Mouse (Mus musculus) ES-Bruce4 (cell line): ENCODE results near the gene Galnt18. TPM values are rescaled to one million over a fixed set of nuclear protein-coding genes. Genes with fewer than 3 reads are reported as not detected.

Experiments
- H3K27ac ChIP-seq: 2 replicates; pipeline ENCODE4 v1.5.1; 2012; ENCODE audit warnings: low read length, inconsistent platforms; ENCODE audit not compliant: insufficient read depth
- H3K27me3 ChIP-seq: 2 replicates; pipeline ENCODE4 v1.6.1; 2012; ENCODE audit warnings: mild to moderate bottlenecking, low read length, inconsistent platforms; ENCODE audit not compliant: control insufficient read depth, poor library complexity, insufficient read depth, severe bottlenecking
- H3K36me3 ChIP-seq: 2 replicates; pipeline ENCODE4 v1.6.1; 2012; ENCODE audit warnings: inconsistent platforms, mild to moderate bottlenecking, low read length, moderate library complexity; ENCODE audit not compliant: control insufficient read depth, poor library complexity, insufficient read depth, severe bottlenecking
- H3K4me1 ChIP-seq: one replicate; pipeline ENCODE4 v1.8.1; 2011; ENCODE audit warnings: low read length; ENCODE audit not compliant: control insufficient read depth, insufficient read depth
- H3K4me3 ChIP-seq: 2 replicates; pipeline ENCODE4 v1.5.1; 2011; ENCODE audit warnings: low read depth, mild to moderate bottlenecking, low read length
- H3K9ac ChIP-seq: 2 replicates; pipeline ENCODE4 v1.6.1; 2012; ENCODE audit warnings: low read depth, mild to moderate bottlenecking, inconsistent platforms; ENCODE audit not compliant: poor library complexity, severe bottlenecking
- H3K9me3 ChIP-seq: replicated peaks from 2 replicates; pipeline ENCODE4 v1.6.1; 2012; ENCODE audit warnings: mild to moderate bottlenecking, low read length, inconsistent platforms; ENCODE audit not compliant: control insufficient read depth, poor library complexity, insufficient read depth, severe bottlenecking
- CTCF ChIP-seq: IDR thresholded peaks from one replicate; pipeline ENCODE4 v1.8.1; 2011; ENCODE audit warnings: low read depth, low read length
- EP300 ChIP-seq: IDR thresholded peaks from 2 replicates; pipeline ENCODE4 v1.6.1; 2011; ENCODE audit warnings: low read depth, low read length; ENCODE audit not compliant: insufficient read depth
- POLR2A ChIP-seq: IDR thresholded peaks from one replicate; pipeline ENCODE4 v1.8.1; 2011; ENCODE audit warnings: low read length; ENCODE audit not compliant: insufficient read depth
- polyA plus RNA-seq: library from polyadenylated mRNA; stranded (reverse); fragments of >200 nt; gene quantifications from 2 replicates; pipeline ENCODE4 v1.2.4, GENCODE M21; 2011; ENCODE audit warnings: low read depth; ENCODE audit not compliant: missing spikeins, insufficient read depth, insufficient read length

Galnt18 gene
- polyA plus RNA-seq, 1 experiment: 2.6 TPM

- Histone ChIP-seq H3K9ac (no peak overlapping the region), H3K9me3 (no peaks in the 10 kb centered on the region), H3K4me1 (no peaks in the 10 kb centered on the region), H3K36me3 (no peaks in the 10 kb centered on the region), H3K4me3 (no peak overlapping the region), H3K27me3 (no peaks in the 10 kb centered on the region), H3K27ac (no peak overlapping the region)
- TF ChIP-seq POLR2A (no peak), CTCF (no peak), EP300 (no peak)
Observed at GRCm38 (mm10) chr7:111483321-111483720, 296.5 kb downstream of the Galnt18 start.

DNA sequence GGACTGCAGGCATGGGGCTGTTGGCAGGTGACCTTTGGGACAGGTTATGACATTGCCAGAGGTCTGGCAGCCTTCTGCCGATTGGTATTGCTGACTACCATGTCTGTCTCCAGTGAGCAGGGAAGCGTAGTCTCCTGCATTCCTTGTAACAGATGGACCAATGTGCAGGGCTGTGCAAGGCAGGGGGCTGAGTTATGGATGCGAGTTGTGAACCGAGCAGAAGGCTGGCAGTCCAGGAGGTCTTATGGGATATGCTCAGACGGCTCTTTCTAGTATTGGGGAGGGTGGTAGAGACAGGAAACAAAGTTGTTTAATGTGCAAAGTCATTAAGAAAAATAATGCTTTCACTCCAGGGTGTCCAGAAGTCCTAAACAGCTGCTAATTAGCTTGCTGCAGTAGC, 312.1 kb downstream of the Galnt18 start:
- Histone ChIP-seq H3K4me3 (no peak overlapping the region), H3K9me3 (no peaks in the 10 kb centered on the region), H3K9ac (no peak overlapping the region), H3K4me1 (no peaks in the 10 kb centered on the region), H3K27ac (no peak overlapping the region), H3K36me3 (no peaks in the 10 kb centered on the region), H3K27me3 (no peaks in the 10 kb centered on the region)
- no peak for TF ChIP-seq EP300
- no peak for TF ChIP-seq CTCF
- TF ChIP-seq POLR2A: no peak

DNA sequence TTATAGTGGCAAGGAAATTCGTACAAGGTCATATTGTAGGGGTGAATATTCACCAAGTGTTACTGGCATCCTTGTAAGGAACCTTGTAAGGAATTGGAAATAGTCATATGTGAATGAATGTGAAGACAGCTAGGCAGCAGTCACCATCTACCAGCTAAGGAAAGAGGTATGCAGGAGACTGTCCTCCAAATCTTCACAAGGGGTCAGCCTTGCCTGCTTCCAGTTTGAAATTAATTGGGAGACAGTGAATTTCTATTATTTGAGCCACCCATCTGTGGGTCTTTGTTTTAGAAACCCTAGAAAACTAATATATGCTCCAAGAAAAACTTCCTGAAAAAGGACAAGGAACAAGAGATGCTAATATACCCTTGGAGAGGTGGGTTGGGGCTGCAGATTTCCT, 313.1 kb downstream of the Galnt18 start:
- H3K4me3 ChIP-seq: no peak overlapping the region
- no peak for TF ChIP-seq POLR2A
- no peak for TF ChIP-seq CTCF
- TF ChIP-seq EP300: no peak
- no peak overlapping the region for H3K27ac ChIP-seq
- H3K27me3 ChIP-seq: no peaks in the 10 kb centered on the region
- no peaks in the 10 kb centered on the region for H3K9me3 ChIP-seq
- H3K36me3 ChIP-seq: no peaks in the 10 kb centered on the region
- no peaks in the 10 kb centered on the region for H3K4me1 ChIP-seq
- no peak overlapping the region for H3K9ac ChIP-seq

DNA sequence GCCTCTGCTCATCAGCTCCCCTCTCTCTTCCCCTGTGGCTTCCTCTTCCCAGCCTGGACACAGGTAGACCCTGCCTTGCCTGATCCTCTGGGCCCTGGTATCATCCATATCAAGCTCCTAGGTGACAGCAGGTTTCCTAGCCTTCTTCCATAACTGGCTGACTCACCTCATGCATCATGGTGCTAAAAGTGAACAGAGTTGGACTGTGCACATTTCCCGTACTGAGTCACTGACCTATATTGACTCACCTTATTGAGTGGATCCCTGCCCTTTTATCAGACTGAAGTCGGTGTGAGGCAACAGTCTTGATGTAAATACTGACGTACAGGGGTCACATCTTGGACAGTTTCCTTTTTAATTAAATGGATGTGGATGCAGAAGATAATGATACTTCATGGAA, 313.7 kb downstream of the Galnt18 start:
- H3K4me3 ChIP-seq: no peak overlapping the region
- no peaks in the 10 kb centered on the region for H3K36me3 ChIP-seq
- no peak overlapping the region for H3K27ac ChIP-seq
- no peaks in the 10 kb centered on the region for H3K27me3 ChIP-seq
- no peaks in the 10 kb centered on the region for H3K4me1 ChIP-seq
- H3K9ac ChIP-seq: no peak overlapping the region
- H3K9me3 ChIP-seq: no peaks in the 10 kb centered on the region
- no peak for TF ChIP-seq CTCF

- no peak overlapping the region for H3K9ac ChIP-seq
- no peaks in the 10 kb centered on the region for H3K9me3 ChIP-seq
- no peak overlapping the region for H3K27ac ChIP-seq
- H3K4me3 ChIP-seq: no peak overlapping the region
- no peaks in the 10 kb centered on the region for H3K36me3 ChIP-seq
- H3K27me3 ChIP-seq: no peaks in the 10 kb centered on the region
- H3K4me1 ChIP-seq: no peaks in the 10 kb centered on the region
- TF ChIP-seq POLR2A (no peak), EP300 (no peak), CTCF (no peak)
Observed at GRCm38 (mm10) chr7:111459716-111460115, 320.1 kb downstream of the Galnt18 start.

DNA sequence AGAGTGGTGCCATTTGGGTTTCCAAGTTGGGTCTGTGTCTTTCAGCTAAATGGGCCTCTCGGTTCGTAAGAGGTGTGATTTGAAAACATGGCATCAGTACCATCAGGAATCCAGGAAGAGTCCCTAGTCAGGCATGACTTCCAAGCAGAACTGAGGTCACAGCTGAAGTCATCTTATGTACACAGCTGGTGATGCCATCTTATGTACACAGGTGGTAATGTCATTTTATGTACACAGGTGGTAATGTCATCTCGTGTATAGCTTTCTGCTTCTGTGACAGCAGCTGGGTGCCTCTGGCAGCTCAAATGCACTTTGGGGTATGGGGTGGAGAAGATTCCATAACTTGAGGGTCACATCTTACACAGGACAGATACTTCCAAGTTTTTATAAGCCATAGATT, 323.8 kb downstream of the Galnt18 start:
- no peaks in the 10 kb centered on the region for H3K27me3 ChIP-seq
- H3K36me3 ChIP-seq: no peaks in the 10 kb centered on the region
- no peaks in the 10 kb centered on the region for H3K4me1 ChIP-seq
- no peak for TF ChIP-seq POLR2A
- no peak for TF ChIP-seq EP300
- TF ChIP-seq CTCF: no peak
- H3K9ac ChIP-seq: no peak overlapping the region
- no peaks in the 10 kb centered on the region for H3K9me3 ChIP-seq
- H3K27ac ChIP-seq: no peak overlapping the region
- H3K4me3 ChIP-seq: no peak overlapping the region

DNA sequence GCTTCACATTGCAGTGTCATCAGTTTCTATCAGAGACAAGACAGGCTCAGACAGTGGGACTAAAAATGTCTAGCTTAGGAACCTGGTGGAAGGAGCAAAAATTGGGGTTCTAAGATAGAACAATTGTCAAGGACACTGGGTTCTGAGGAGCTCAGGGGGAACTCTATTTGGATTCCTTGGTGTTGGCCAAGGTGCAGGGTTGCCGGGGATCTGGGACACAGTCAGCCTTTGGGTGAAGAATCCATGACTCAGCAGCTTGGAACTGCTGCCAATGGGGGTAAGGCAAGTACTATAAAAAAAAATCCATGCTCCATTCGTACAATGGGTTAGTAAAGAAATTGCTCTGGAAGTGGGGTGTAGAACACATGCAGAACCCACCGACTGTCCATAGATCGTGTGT, 324.2 kb downstream of the Galnt18 start:
- no peaks in the 10 kb centered on the region for H3K27me3 ChIP-seq
- H3K9me3 ChIP-seq: no peaks in the 10 kb centered on the region
- H3K4me3 ChIP-seq: no peak overlapping the region
- no peaks in the 10 kb centered on the region for H3K4me1 ChIP-seq
- H3K9ac ChIP-seq: no peak overlapping the region
- TF ChIP-seq POLR2A (no peak), CTCF (no peak), EP300 (no peak)
- no peaks in the 10 kb centered on the region for H3K36me3 ChIP-seq
- H3K27ac ChIP-seq: no peak overlapping the region
